Mouse (Mus musculus) ES-E14 (cell line): ENCODE results near the gene Pex10.

Source experiments
- CHD2 ChIP-seq: IDR thresholded peaks from 2 replicates; pipeline ENCODE4 v1.6.1; 2014; ENCODE audit warnings: mild to moderate bottlenecking, low read depth, low read length, inconsistent platforms
- HCFC1 ChIP-seq: IDR thresholded peaks from 2 replicates; pipeline ENCODE4 v1.6.1; 2012; ENCODE audit warnings: low read length, inconsistent platforms, borderline replicate concordance; ENCODE audit not compliant: insufficient read depth
- MAFK ChIP-seq: IDR thresholded peaks from 2 replicates; pipeline ENCODE4 v1.6.1; 2014; ENCODE audit warnings: mild to moderate bottlenecking, low read depth, low read length, inconsistent platforms; ENCODE audit not compliant: insufficient read depth

DNA sequence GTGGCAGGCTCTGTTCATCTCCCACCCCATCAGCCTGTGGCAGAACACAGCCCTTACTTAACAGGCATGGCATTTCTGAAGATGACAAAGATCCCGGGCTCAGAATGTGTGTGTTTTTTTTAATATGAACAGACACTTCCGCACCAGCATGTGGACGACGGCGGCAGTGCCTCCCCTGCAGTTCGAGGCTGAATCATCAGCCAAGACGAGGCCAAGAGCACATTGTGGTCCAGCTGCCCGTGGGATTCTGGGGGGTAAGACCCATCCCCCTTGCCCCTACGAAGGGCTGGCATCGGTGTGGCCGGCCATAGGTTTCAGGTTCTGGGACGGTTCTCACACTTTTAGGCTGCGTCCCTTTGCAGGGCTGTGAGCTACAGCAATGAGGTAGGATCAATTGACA is 32.0 kb upstream of the Pex10 start:
- TF ChIP-seq HCFC1 (no peak), CHD2 (no peak), MAFK (no peak)
